Mouse (Mus musculus): ENCODE measurements at regions not wholly inside any gene's neighbourhood (a gene's known extent, or its start where the extent isn't known, plus 50 kb on each side); places are given as distances from the start of the nearest gene placed in this dataset.

GRCm38 (mm10) chr9:11729732-11730131, 825.2 kb upstream of the Cntn5 start:
- no peak for DNase-seq (ENCODE audit: low read depth, low spot score)

- DNase-seq (ENCODE audit: low read depth, low spot score): no peak
Measured at GRCm38 (mm10) chr9:11721811-11722210, 817.2 kb upstream of the Cntn5 start.

- DNase-seq (ENCODE audit: low read depth, low spot score): no peak
Measured at GRCm38 (mm10) chr9:11704647-11705046, 800.1 kb upstream of the Cntn5 start.

GRCm38 (mm10) chr9:11703150-11703549, 798.6 kb upstream of the Cntn5 start:
- DNase-seq (ENCODE audit: low read depth, low spot score): no peak

GRCm38 (mm10) chr9:11693505-11693904, 788.9 kb upstream of the Cntn5 start:
- no peak for DNase-seq (ENCODE audit: low read depth, low spot score)

GRCm38 (mm10) chr9:11687101-11687500, 782.5 kb upstream of the Cntn5 start:
- no peak for DNase-seq (ENCODE audit: low read depth, low spot score)

GRCm38 (mm10) chr9:11671939-11672338, 767.4 kb upstream of the Cntn5 start:
- DNase-seq (ENCODE audit: low read depth, low spot score): no peak

- DNase-seq (ENCODE audit: low read depth, low spot score): no peak
Measured at GRCm38 (mm10) chr9:11671243-11671642, 766.7 kb upstream of the Cntn5 start.

GRCm38 (mm10) chr9:11629461-11629860, 724.9 kb upstream of the Cntn5 start:
- no peak for DNase-seq (ENCODE audit: low read depth, low spot score)

- DNase-seq (ENCODE audit: low read depth, low spot score): peak; percentile 53
Measured at GRCm38 (mm10) chr9:11604381-11604780, 699.8 kb upstream of the Cntn5 start.

- DNase-seq (ENCODE audit: low read depth, low spot score): no peak
Measured at GRCm38 (mm10) chr9:11603884-11604283, 699.3 kb upstream of the Cntn5 start.

- no peak for DNase-seq (ENCODE audit: low read depth, low spot score)
Measured at GRCm38 (mm10) chr9:11602857-11603256, 698.3 kb upstream of the Cntn5 start.

- no peak for DNase-seq (ENCODE audit: low read depth, low spot score)
Measured at GRCm38 (mm10) chr9:11579011-11579410, 674.4 kb upstream of the Cntn5 start.

GRCm38 (mm10) chr9:11562885-11563284, 658.3 kb upstream of the Cntn5 start:
- no peak for DNase-seq (ENCODE audit: low read depth, low spot score)

- DNase-seq (ENCODE audit: low read depth, low spot score): peak; percentile 54
Measured at GRCm38 (mm10) chr9:11559384-11559783, 654.8 kb upstream of the Cntn5 start.

- DNase-seq (ENCODE audit: low read depth, low spot score): peak; percentile 89
Measured at GRCm38 (mm10) chr9:11513806-11514496, 609.4 kb upstream of the Cntn5 start.
